Mouse (Mus musculus): Measurements from ENCODE around the gene Cpne5. TPM values are rescaled to one million over a fixed set of nuclear protein-coding genes. Genes with fewer than 3 reads are reported as not detected.

Gene Cpne5
- total RNA-seq, 1 experiment from 2014 or later = 1.9 TPM

- no peak for ATAC-seq (replicated peaks in 1 of 2; ENCODE audit: insufficient read depth in 1 of 2, low FRiP score in 2 of 2, low TSS enrichment in 1 of 2, low read depth in 1 of 2, poor library complexity in 2 of 2, severe bottlenecking in 2 of 2)
These were observed 1.9 kb downstream of the Cpne5 start for GRCm38 (mm10) chr17:29236111-29236510.

GRCm38 (mm10) chr17:29231109-29231508, 6.9 kb downstream of the Cpne5 start:
- ATAC-seq (replicated peaks in 1 of 2; ENCODE audit: insufficient read depth in 1 of 2, low FRiP score in 2 of 2, low TSS enrichment in 1 of 2, low read depth in 1 of 2, poor library complexity in 2 of 2, severe bottlenecking in 2 of 2) = no peak

- no peak for ATAC-seq (replicated peaks in 1 of 2; ENCODE audit: insufficient read depth in 1 of 2, low FRiP score in 2 of 2, low TSS enrichment in 1 of 2, low read depth in 1 of 2, poor library complexity in 2 of 2, severe bottlenecking in 2 of 2)
These were observed 17.3 kb downstream of the Cpne5 start for GRCm38 (mm10) chr17:29220631-29221030.

- ATAC-seq (replicated peaks in 1 of 2; ENCODE audit: insufficient read depth in 1 of 2, low FRiP score in 2 of 2, low TSS enrichment in 1 of 2, low read depth in 1 of 2, poor library complexity in 2 of 2, severe bottlenecking in 2 of 2) = no peak
These were observed 19.9 kb downstream of the Cpne5 start for GRCm38 (mm10) chr17:29218017-29218416.

GRCm38 (mm10) chr17:29216078-29216477, 21.9 kb downstream of the Cpne5 start:
- no peak for ATAC-seq (replicated peaks in 1 of 2; ENCODE audit: insufficient read depth in 1 of 2, low FRiP score in 2 of 2, low TSS enrichment in 1 of 2, low read depth in 1 of 2, poor library complexity in 2 of 2, severe bottlenecking in 2 of 2)

GRCm38 (mm10) chr17:29214655-29215054, 23.3 kb downstream of the Cpne5 start:
- ATAC-seq (replicated peaks in 1 of 2; ENCODE audit: insufficient read depth in 1 of 2, low FRiP score in 2 of 2, low TSS enrichment in 1 of 2, low read depth in 1 of 2, poor library complexity in 2 of 2, severe bottlenecking in 2 of 2) = no peak

GRCm38 (mm10) chr17:29214193-29214456, 23.8 kb downstream of the Cpne5 start:
- ATAC-seq (replicated peaks in 1 of 2; ENCODE audit: insufficient read depth in 1 of 2, low FRiP score in 2 of 2, low TSS enrichment in 1 of 2, low read depth in 1 of 2, poor library complexity in 2 of 2, severe bottlenecking in 2 of 2) = no peak

GRCm38 (mm10) chr17:29213381-29214192, 24.4 kb downstream of the Cpne5 start:
- ATAC-seq (replicated peaks in 1 of 2; ENCODE audit: insufficient read depth in 1 of 2, low FRiP score in 2 of 2, low TSS enrichment in 1 of 2, low read depth in 1 of 2, poor library complexity in 2 of 2, severe bottlenecking in 2 of 2) = no peak

GRCm38 (mm10) chr17:29211836-29212235, 26.1 kb downstream of the Cpne5 start:
- ATAC-seq (replicated peaks in 1 of 2; ENCODE audit: insufficient read depth in 1 of 2, low FRiP score in 2 of 2, low TSS enrichment in 1 of 2, low read depth in 1 of 2, poor library complexity in 2 of 2, severe bottlenecking in 2 of 2) = no peak

- no peak for ATAC-seq (replicated peaks in 1 of 2; ENCODE audit: insufficient read depth in 1 of 2, low FRiP score in 2 of 2, low TSS enrichment in 1 of 2, low read depth in 1 of 2, poor library complexity in 2 of 2, severe bottlenecking in 2 of 2)
These were observed 27.9 kb downstream of the Cpne5 start for GRCm38 (mm10) chr17:29210037-29210436.

- ATAC-seq (replicated peaks in 1 of 2; ENCODE audit: insufficient read depth in 1 of 2, low FRiP score in 2 of 2, low TSS enrichment in 1 of 2, low read depth in 1 of 2, poor library complexity in 2 of 2, severe bottlenecking in 2 of 2) = no peak
These were observed 31.9 kb downstream of the Cpne5 start for GRCm38 (mm10) chr17:29206052-29206451.

GRCm38 (mm10) chr17:29202604-29203003, 35.4 kb downstream of the Cpne5 start:
- ATAC-seq (replicated peaks in 1 of 2; ENCODE audit: insufficient read depth in 1 of 2, low FRiP score in 2 of 2, low TSS enrichment in 1 of 2, low read depth in 1 of 2, poor library complexity in 2 of 2, severe bottlenecking in 2 of 2) = no peak

- no peak for ATAC-seq (replicated peaks in 1 of 2; ENCODE audit: insufficient read depth in 1 of 2, low FRiP score in 2 of 2, low TSS enrichment in 1 of 2, low read depth in 1 of 2, poor library complexity in 2 of 2, severe bottlenecking in 2 of 2)
These were observed 38.1 kb downstream of the Cpne5 start for GRCm38 (mm10) chr17:29199821-29200220.

GRCm38 (mm10) chr17:29199151-29199800, 38.7 kb downstream of the Cpne5 start:
- no peak for ATAC-seq (replicated peaks in 1 of 2; ENCODE audit: insufficient read depth in 1 of 2, low FRiP score in 2 of 2, low TSS enrichment in 1 of 2, low read depth in 1 of 2, poor library complexity in 2 of 2, severe bottlenecking in 2 of 2)

GRCm38 (mm10) chr17:29195579-29195978, 42.4 kb downstream of the Cpne5 start:
- no peak for ATAC-seq (replicated peaks in 1 of 2; ENCODE audit: insufficient read depth in 1 of 2, low FRiP score in 2 of 2, low TSS enrichment in 1 of 2, low read depth in 1 of 2, poor library complexity in 2 of 2, severe bottlenecking in 2 of 2)

- ATAC-seq (replicated peaks in 1 of 2; ENCODE audit: insufficient read depth in 1 of 2, low FRiP score in 2 of 2, low TSS enrichment in 1 of 2, low read depth in 1 of 2, poor library complexity in 2 of 2, severe bottlenecking in 2 of 2) = no peak
These were observed 49.0 kb downstream of the Cpne5 start for GRCm38 (mm10) chr17:29188989-29189388.

- ATAC-seq (replicated peaks in 1 of 2; ENCODE audit: insufficient read depth in 1 of 2, low FRiP score in 2 of 2, low TSS enrichment in 1 of 2, low read depth in 1 of 2, poor library complexity in 2 of 2, severe bottlenecking in 2 of 2) = no peak
These were observed 50.7 kb downstream of the Cpne5 start for GRCm38 (mm10) chr17:29186989-29187859.

GRCm38 (mm10) chr17:29185376-29186046, 52.5 kb downstream of the Cpne5 start:
- no peak for ATAC-seq (replicated peaks in 1 of 2; ENCODE audit: insufficient read depth in 1 of 2, low FRiP score in 2 of 2, low TSS enrichment in 1 of 2, low read depth in 1 of 2, poor library complexity in 2 of 2, severe bottlenecking in 2 of 2)
